Mouse (Mus musculus) hindbrain, embryonic 15.5 days (tissue): ENCODE results near the gene Ankrd22. TPM values are rescaled to one million over a fixed set of nuclear protein-coding genes. Genes with fewer than 3 reads are reported as not detected.

Experiments
- ATAC-seq: fragments of 200-750 bp; cut with Nextera tagmentation; 2 replicates; pipeline ENCODE4 v1.8.0; 2017; ENCODE audit warnings: low read depth, moderate number of reproducible peaks, moderate TSS enrichment; ENCODE audit not compliant: low FRiP score
- H3K27ac ChIP-seq: fragments of 300-500 bp; sonication (generic); replicated peaks from 2 replicates; pipeline ENCODE4 v1.5.1; 2015; ENCODE audit warnings: mild to moderate bottlenecking, inconsistent platforms
- H3K27me3 ChIP-seq: fragments of 300-500 bp; sonication (generic); 2 replicates; pipeline ENCODE4 v1.6.1; 2015; ENCODE audit warnings: control low read depth, inconsistent platforms
- H3K36me3 ChIP-seq: fragments of 300-500 bp; sonication (generic); 2 replicates; pipeline ENCODE4 v1.6.1; 2015; ENCODE audit warnings: control low read depth, inconsistent platforms
- H3K4me1 ChIP-seq: fragments of 300-500 bp; sonication (generic); replicated peaks from 2 replicates; pipeline ENCODE4 v1.6.1; 2015; ENCODE audit warnings: control low read depth, inconsistent platforms
- H3K4me2 ChIP-seq: fragments of 300-500 bp; sonication (generic); 2 replicates; pipeline ENCODE4 v1.6.1; 2015; ENCODE audit warnings: moderate library complexity, mild to moderate bottlenecking, inconsistent platforms
- H3K4me3 ChIP-seq: fragments of 300-500 bp; sonication (generic); 2 replicates; pipeline ENCODE4 v1.5.1; 2015; ENCODE audit warnings: mild to moderate bottlenecking, inconsistent platforms
- H3K9ac ChIP-seq: fragments of 300-500 bp; sonication (generic); 2 replicates; pipeline ENCODE4 v1.6.1; 2015; ENCODE audit warnings: inconsistent platforms
- H3K9me3 ChIP-seq: fragments of 300-500 bp; sonication (generic); 2 replicates; pipeline ENCODE4 v1.6.1; 2016; ENCODE audit warnings: control low read depth, inconsistent platforms
- WGBS: fragments of 180-500 bp; shearing (Covaris S2); methylation state at CpG from one replicate; pipeline ENCODE4 v1.1.7; 2015; 5-methylcytosine and 5-hydroxymethylcytosine counted together
- polyA plus RNA-seq: library from polyadenylated mRNA; unstranded; fragments of >200 nt; fragmentation: Nextera tagmentation; extraction: Ambion mirVana; gene quantifications from 2 replicates; pipeline ENCODE4 v1.2.1, GENCODE M21; 2015

Gene Ankrd22
- polyA plus RNA-seq, 1 experiment from 2014 or later: not detected

DNA sequence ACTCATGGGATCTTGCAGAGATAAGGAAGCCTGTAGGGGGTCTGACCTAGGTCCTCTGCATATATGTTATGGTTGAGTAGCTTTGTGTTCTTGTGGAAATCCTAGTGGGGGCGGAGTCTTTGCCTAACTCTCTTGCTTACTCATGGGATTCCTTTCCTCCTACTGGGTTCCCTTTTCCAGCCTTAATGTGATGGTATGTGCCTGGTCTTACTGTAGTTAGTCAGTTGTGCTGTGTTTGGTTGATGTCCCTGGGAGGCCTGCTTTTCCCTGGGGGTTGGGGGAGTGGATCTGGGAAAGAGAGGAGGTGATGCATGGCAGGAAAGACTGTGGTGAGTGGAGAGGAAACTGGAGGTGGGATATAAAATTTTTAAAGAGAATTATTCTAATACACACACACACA lies 32.2 kb upstream of the Ankrd22 start:
- no peak overlapping the region for H3K4me3 ChIP-seq
- no peaks in the 10 kb centered on the region for H3K36me3 ChIP-seq
- 90% methylated on average over 1 of the region's 1 CpGs for WGBS
- H3K27me3 ChIP-seq: no peaks in the 10 kb centered on the region
- H3K9me3 ChIP-seq: no peaks in the 10 kb centered on the region
- no peak for ATAC-seq
- H3K4me2 ChIP-seq: no peak overlapping the region
- H3K9ac ChIP-seq: no peak overlapping the region
- peaks cover 10% of the 10 kb centered on the region for H3K4me1 ChIP-seq
- H3K27ac ChIP-seq: no peak overlapping the region

DNA sequence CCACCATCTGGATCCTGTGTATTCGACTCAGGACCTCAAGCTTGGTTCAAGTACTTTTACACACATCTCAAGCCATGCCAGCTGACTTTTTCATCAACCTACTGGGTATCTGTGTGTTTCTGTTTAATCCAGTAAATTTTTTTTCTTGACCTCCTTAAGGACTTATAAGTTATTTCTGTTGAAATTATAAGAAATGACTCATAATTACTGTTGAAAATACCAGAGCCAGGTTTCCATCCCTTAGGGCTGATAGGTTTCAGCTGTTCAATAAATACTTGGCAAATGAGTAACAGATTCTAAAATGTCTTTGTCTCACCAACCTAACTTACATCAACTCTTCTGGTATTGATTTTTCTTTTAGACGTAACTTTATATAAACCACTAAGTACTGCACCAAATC lies 29.2 kb upstream of the Ankrd22 start:
- no peak overlapping the region for H3K4me2 ChIP-seq
- ATAC-seq: no peak
- H3K9me3 ChIP-seq: no peaks in the 10 kb centered on the region
- peaks cover 22% of the 10 kb centered on the region for H3K4me1 ChIP-seq
- no peak overlapping the region for H3K4me3 ChIP-seq
- H3K36me3 ChIP-seq: no peaks in the 10 kb centered on the region
- 79% methylated on average over 2 of the region's 2 CpGs for WGBS
- no peaks in the 10 kb centered on the region for H3K27me3 ChIP-seq
- no peak overlapping the region for H3K27ac ChIP-seq
- H3K9ac ChIP-seq: no peak overlapping the region

DNA sequence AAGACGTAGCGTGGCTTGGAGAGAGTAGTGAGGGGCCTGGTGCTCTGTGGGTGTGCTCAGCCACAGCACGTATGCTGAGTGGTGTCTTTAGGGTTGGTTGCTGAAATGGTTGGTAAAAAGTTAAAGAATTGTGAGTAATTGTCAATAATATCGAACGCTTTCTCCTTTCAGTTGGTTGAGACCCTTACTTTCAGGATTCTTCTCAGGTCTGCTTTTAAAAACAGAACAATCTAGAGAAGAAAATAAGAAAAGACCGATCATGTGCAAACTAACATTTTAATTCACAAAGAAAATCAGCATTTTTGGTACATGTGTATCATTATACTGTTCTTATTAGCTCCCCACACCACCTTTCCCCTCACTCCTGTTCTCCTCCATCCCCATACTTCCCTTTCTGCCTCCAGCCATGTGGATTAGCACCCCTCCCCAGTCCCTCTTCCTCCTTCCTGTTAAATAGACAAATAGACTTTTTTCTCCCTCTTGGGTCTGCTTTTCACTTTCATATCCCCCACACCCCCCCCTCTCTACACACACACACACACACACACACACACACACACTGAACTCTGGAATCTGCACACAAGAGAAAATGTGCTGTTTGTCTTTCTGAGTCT lies 28.4 kb upstream of the Ankrd22 start:
- Histone ChIP-seq H3K4me2 (peak overlapping the region; percentile 68), H3K4me3 (peak overlapping the region; percentile 83), H3K27me3 (no peaks in the 10 kb centered on the region), H3K36me3 (no peaks in the 10 kb centered on the region), H3K9ac (no peak overlapping the region), H3K27ac (no peak overlapping the region), H3K9me3 (no peaks in the 10 kb centered on the region), H3K4me1 (peaks cover 22% of the 10 kb centered on the region)
- WGBS: 85% methylated on average over 6 of the region's 6 CpGs
- ATAC-seq: no peak

DNA sequence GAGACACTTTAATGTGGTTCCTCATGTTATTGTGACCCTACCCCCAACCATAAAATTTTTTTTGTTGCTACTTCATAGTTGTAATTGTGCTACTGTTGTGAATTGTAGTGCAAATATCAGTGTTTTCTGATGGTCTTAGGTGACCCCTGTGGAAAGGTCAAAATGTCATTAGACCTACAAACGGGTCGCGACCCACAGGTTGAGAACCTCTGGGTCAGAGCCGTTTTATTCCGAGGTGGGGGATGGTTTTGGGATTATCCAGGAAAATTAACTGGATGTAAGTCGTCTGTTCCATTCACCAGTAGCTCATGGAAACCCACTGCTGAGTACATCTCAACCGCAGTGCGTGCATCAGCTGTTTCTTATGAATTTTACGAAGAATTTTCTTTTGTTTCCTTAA lies 27.8 kb upstream of the Ankrd22 start:
- Histone ChIP-seq H3K27me3 (no peaks in the 10 kb centered on the region), H3K4me3 (peak overlapping the region; percentile 83), H3K27ac (no peak overlapping the region), H3K36me3 (no peaks in the 10 kb centered on the region), H3K9ac (peak overlapping the region; percentile 75; the same call in 1 of the 2 replicates), H3K4me1 (peaks cover 22% of the 10 kb centered on the region), H3K9me3 (no peaks in the 10 kb centered on the region), H3K4me2 (peak overlapping the region; percentile 68)
- ATAC-seq: no peak
- 65% methylated on average over 9 of the region's 9 CpGs for WGBS

DNA sequence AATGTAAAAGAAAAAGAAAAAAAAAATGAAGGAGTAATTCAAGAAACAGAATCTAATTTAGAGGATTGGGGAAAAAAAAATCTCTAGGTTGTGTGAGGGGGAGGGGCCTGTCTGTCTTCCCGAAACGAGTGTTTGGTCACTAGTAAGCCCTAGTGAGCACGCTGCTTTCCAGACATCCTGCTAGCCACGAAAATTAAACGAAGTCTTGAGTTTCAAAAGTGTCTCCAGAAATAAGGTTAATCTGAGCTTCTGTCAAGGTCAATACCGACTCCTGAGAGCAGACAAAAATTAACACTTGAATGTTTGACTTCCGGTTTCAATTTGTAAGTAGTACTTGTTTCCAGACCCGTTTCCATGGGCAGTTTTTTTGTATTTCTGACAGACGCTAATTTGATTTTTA lies 27.3 kb upstream of the Ankrd22 start:
- Histone ChIP-seq H3K4me1 (peaks cover 22% of the 10 kb centered on the region), H3K36me3 (no peaks in the 10 kb centered on the region), H3K9me3 (no peaks in the 10 kb centered on the region), H3K27me3 (no peaks in the 10 kb centered on the region), H3K9ac (peak overlapping the region; percentile 75), H3K4me2 (peak overlapping the region; percentile 68), H3K27ac (peak overlapping the region; percentile 85; the same call in 1 of the 2 replicates), H3K4me3 (peak overlapping the region; percentile 83)
- 5% methylated on average over 9 of the region's 9 CpGs for WGBS
- no peak for ATAC-seq

DNA sequence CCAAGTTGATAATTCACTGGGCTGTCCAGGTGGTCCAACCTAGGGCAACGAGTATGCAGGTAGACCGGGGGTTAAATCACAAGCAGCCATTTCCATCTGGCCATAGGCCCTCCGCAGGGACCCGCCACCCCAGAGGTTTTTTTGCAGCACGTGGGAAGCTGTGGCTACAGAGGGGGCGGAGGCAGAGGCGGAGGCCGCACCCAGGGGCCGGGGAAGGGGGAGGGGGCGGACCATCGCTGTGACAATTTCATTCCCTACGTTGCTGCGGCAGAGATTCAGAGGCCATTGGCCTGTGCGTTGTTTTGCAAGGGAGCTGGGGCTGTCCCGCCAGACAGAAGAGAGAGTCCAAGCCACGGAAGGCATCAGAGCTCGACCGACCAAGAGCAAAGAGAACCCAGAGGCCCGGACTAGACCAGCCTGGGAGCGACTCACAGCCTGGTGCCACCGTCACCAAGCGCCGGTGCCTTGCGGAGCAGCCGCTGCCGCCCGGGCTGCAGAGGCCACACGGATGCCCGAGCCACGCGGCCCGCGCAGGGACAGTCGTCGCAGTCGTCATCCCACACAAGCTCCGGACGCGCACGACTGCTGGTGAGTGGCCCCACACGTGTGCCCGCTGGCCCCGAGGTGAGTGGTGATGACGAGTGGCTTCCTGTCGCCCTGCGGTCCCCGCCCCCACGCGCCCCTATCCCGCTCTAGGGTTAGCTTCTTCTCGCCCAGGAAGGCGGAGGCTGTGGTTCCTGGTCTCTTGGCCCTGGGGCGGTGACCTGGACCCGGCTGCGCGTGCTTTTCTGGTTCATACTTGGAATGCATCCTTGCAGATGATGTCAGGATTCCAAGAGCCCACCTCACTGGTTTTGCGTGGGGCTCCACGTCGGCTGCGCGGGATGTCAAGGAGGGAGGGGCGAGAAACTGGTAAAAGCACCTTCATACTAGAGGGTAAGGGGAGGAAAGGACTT lies 26.4 kb upstream of the Ankrd22 start, which contains the start of gene Stambpl1:
Gene Stambpl1 (plus strand): TSS at position 222 of the 956 bp plus-strand sequence.
- peak within 1 kb of the TSS; percentile 83 for H3K4me3 ChIP-seq
- no peaks in the 10 kb centered on the region for H3K36me3 ChIP-seq
- no peaks in the 10 kb centered on the region for H3K9me3 ChIP-seq
- peak within 1 kb of the TSS; percentile 68 for H3K4me2 ChIP-seq
- peak within 1 kb of the TSS; percentile 85 for H3K27ac ChIP-seq
- peaks cover 22% of the 10 kb centered on the region for H3K4me1 ChIP-seq
- WGBS: under 1% methylated on average over 62 of the region's 62 CpGs
- ATAC-seq: peak; percentile 86
- peak within 1 kb of the TSS; percentile 75 for H3K9ac ChIP-seq
- no peaks in the 10 kb centered on the region for H3K27me3 ChIP-seq

DNA sequence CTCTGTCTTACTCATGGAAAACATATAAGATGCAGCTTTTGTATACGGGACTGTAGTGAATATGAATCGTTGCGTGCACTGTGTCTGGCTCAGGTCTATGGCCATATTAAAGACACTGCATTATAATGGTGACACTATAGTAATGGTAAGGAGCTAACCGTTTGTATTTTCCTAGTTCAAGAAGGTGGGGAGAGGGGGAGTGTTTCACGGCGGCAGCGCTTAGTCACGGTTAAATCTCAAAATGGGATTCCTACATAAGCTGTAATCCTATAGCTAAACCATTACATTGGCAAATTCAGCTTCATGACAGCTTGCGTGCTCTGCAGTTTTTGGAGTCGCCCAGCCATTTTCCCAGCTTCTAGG lies 25.8 kb upstream of the Ankrd22 start:
- ATAC-seq: peak; percentile 55
- peak overlapping the region; percentile 75 for H3K9ac ChIP-seq
- 16% methylated on average over 10 of the region's 10 CpGs for WGBS
- H3K4me1 ChIP-seq: peaks cover 22% of the 10 kb centered on the region
- H3K4me3 ChIP-seq: peak overlapping the region; percentile 83
- H3K36me3 ChIP-seq: no peaks in the 10 kb centered on the region
- no peaks in the 10 kb centered on the region for H3K9me3 ChIP-seq
- H3K4me2 ChIP-seq: peak overlapping the region; percentile 68
- H3K27me3 ChIP-seq: no peaks in the 10 kb centered on the region
- peak overlapping the region; percentile 85 for H3K27ac ChIP-seq

DNA sequence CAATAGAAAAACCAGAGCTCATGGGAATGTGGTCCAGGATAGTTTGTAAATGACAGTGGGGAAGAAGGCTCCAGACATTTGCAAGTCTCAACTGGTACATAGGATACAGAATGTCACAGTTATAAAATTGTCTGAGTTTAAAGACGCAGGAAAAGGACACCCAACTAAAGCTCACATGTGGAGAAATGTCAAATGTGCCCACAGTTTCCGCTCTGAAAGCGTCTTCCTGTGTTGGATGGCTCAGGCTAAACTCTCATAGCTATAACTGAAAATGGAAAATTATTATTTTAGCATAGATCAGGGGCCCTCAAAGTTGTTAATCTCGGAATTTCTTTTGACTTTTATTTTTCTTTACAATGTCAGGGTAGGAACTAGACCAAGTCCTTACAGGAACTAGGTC lies 21.0 kb upstream of the Ankrd22 start:
- Histone ChIP-seq H3K4me3 (no peak overlapping the region), H3K36me3 (no peaks in the 10 kb centered on the region), H3K9ac (no peak overlapping the region), H3K4me1 (peaks cover 10% of the 10 kb centered on the region), H3K27ac (no peak overlapping the region), H3K4me2 (no peak overlapping the region), H3K9me3 (no peaks in the 10 kb centered on the region), H3K27me3 (no peaks in the 10 kb centered on the region)
- ATAC-seq: no peak
- WGBS: 89% methylated on average over 4 of the region's 4 CpGs

DNA sequence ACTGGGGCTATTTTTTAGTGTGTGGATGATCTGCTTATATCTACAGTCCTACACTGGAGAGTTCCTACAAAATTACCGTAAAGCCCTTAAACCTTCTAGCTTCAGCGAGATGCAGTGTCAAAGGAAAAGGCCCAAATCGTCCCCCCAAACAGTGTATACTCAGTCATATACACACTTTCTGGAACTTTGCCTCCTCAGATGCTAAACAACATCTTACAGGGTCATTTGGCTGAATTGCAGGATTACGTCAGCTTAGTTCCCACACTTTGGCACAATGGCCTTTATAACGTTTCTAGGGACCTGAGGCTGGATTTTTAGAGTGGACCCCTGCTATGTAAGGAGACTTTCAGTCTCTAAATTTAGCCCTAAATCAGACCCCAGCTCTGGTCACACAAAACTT lies 16.6 kb upstream of the Ankrd22 start:
- no peaks in the 10 kb centered on the region for H3K36me3 ChIP-seq
- no peak overlapping the region for H3K27ac ChIP-seq
- 75% methylated on average over 5 of the region's 5 CpGs for WGBS
- no peak for ATAC-seq
- no peak overlapping the region for H3K4me2 ChIP-seq
- H3K4me3 ChIP-seq: no peak overlapping the region
- no peaks in the 10 kb centered on the region for H3K9me3 ChIP-seq
- H3K27me3 ChIP-seq: no peaks in the 10 kb centered on the region
- no peak overlapping the region for H3K9ac ChIP-seq
- no peaks in the 10 kb centered on the region for H3K4me1 ChIP-seq

DNA sequence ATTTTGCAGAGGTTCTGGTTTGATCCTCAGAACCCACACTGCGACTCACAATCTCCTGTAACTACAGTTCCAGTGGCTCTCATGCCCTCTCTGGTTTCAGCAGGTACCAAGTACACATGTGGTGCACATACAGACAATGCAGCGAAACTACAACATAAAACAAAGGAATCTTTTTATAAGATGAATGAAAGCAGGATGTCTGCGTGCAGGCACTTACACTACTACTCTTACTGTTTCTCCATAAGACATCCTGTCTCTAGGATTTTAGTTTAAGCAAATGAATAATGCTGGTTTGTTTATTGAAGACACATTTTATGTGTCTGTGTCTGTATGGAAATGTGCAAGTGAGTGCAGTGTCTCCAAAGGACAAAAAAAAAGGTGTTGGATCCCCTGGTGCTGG lies 15.4 kb upstream of the Ankrd22 start:
- Histone ChIP-seq H3K9me3 (no peaks in the 10 kb centered on the region), H3K9ac (no peak overlapping the region), H3K4me3 (no peak overlapping the region), H3K27ac (no peak overlapping the region), H3K36me3 (no peaks in the 10 kb centered on the region), H3K4me2 (no peak overlapping the region), H3K4me1 (no peaks in the 10 kb centered on the region), H3K27me3 (no peaks in the 10 kb centered on the region)
- ATAC-seq: no peak
- WGBS: 88% methylated on average over 3 of the region's 3 CpGs

DNA sequence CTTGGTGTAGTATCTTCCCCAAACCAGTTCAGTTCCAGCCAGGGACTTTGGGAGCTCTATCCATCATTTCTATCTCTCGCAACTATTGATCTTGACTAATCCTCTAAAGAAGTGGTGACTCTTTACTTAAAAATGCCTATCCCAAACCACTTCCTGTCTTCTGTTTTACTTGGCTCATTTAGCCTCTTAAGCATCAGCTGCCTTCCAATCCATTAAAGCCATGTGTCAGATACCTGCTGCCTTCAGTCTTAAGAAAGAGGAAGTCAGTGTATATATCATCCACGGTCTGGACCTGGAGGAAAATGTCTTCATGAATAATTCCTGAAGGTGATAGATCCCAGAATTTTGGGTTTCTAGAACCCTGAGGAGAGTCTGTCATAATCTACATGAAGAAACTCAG lies 14.5 kb upstream of the Ankrd22 start:
- no peaks in the 10 kb centered on the region for H3K4me1 ChIP-seq
- no peak overlapping the region for H3K4me2 ChIP-seq
- no peak overlapping the region for H3K4me3 ChIP-seq
- no peaks in the 10 kb centered on the region for H3K27me3 ChIP-seq
- WGBS: 88% methylated on average over 2 of the region's 2 CpGs
- H3K9ac ChIP-seq: no peak overlapping the region
- no peaks in the 10 kb centered on the region for H3K36me3 ChIP-seq
- no peak overlapping the region for H3K27ac ChIP-seq
- no peak for ATAC-seq
- H3K9me3 ChIP-seq: no peaks in the 10 kb centered on the region

DNA sequence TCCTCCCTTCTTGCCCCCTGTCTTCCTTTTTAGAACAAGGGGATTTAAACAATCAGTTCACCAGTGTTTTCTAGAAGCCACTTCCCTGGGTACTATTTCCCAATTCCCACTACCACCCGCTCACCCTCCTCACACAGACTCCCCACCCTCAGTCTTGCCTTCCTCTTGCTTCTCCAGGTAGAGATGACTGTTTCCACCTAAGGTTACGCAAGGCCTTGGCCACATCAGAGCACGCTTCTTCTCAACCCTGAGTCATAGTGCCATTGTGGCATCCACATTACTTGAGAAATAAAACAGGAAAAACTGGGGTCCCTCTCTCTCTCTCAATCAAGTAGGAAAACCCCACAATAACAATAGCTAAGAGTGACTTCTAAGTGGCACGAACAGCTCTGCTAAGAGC lies 13.3 kb upstream of the Ankrd22 start:
- Histone ChIP-seq H3K4me2 (no peak overlapping the region), H3K36me3 (no peaks in the 10 kb centered on the region), H3K9me3 (no peaks in the 10 kb centered on the region), H3K27ac (no peak overlapping the region), H3K4me3 (no peak overlapping the region), H3K9ac (no peak overlapping the region), H3K4me1 (no peaks in the 10 kb centered on the region), H3K27me3 (no peaks in the 10 kb centered on the region)
- WGBS: 93% methylated on average over 4 of the region's 4 CpGs
- no peak for ATAC-seq
